Mouse (Mus musculus) heart, embryonic 11.5 days (tissue): ENCODE data around the gene Spg7. TPM values are rescaled to one million over a fixed set of nuclear protein-coding genes. Genes with fewer than 3 reads are reported as not detected.
"Not testable (repeated sequence)": the region's sequence is repeated elsewhere in the genome, so short reads cannot be mapped to it uniquely, and the experiment has no call there.

Experiments used
- ATAC-seq: fragments of 200-750 bp; cut with Nextera tagmentation; replicated peaks from 2 replicates; pipeline ENCODE4 v1.8.0; 2017; ENCODE audit warnings: moderate library complexity; ENCODE audit not compliant: insufficient number of reproducible peaks, low FRiP score, low TSS enrichment
- H3K27ac ChIP-seq: fragments of 300-500 bp; sonication (generic); 2 replicates; pipeline ENCODE4 v1.5.1; 2014; ENCODE audit warnings: mild to moderate bottlenecking, low read depth, low read length
- H3K27me3 ChIP-seq: fragments of 300-500 bp; sonication (generic); 2 replicates; pipeline ENCODE4 v1.6.1; 2014; ENCODE audit warnings: mild to moderate bottlenecking, low read length, mixed read lengths; ENCODE audit not compliant: control insufficient read depth, insufficient read depth
- H3K36me3 ChIP-seq: fragments of 300-500 bp; sonication (generic); 2 replicates; pipeline ENCODE4 v1.6.1; 2014; ENCODE audit warnings: mild to moderate bottlenecking, low read length, moderate library complexity, mixed read lengths; ENCODE audit not compliant: control insufficient read depth, insufficient read depth
- H3K4me1 ChIP-seq: fragments of 300-500 bp; sonication (generic); 2 replicates; pipeline ENCODE4 v1.6.1; 2014; ENCODE audit warnings: low read length; ENCODE audit not compliant: control insufficient read depth, insufficient read depth
- H3K4me2 ChIP-seq: fragments of 300-500 bp; sonication (generic); 2 replicates; pipeline ENCODE4 v1.6.1; 2014; ENCODE audit warnings: mild to moderate bottlenecking, moderate library complexity
- H3K4me3 ChIP-seq: fragments of 300-500 bp; sonication (generic); 2 replicates; pipeline ENCODE4 v1.5.1; 2014; ENCODE audit warnings: low read depth, low read length
- H3K9ac ChIP-seq: fragments of 300-500 bp; sonication (generic); 2 replicates; pipeline ENCODE4 v1.6.1; 2014; ENCODE audit warnings: mild to moderate bottlenecking, low read depth, low read length, moderate library complexity
- H3K9me3 ChIP-seq: fragments of 300-500 bp; sonication (generic); replicated peaks from 2 replicates; pipeline ENCODE4 v1.6.1; 2016; ENCODE audit warnings: low read length; ENCODE audit not compliant: control insufficient read depth
- WGBS: fragments of 180-500 bp; shearing (Covaris S2); extraction: QIAGEN DNeasy Blood & Tissue Kit; methylation state at CpG from one replicate; pipeline ENCODE4 v1.1.7; 2014; ENCODE audit not compliant: insufficient replicate concordance; 5-methylcytosine and 5-hydroxymethylcytosine counted together
- polyA plus RNA-seq: library from polyadenylated mRNA; unstranded; fragments of >200 nt; fragmentation: Nextera tagmentation; extraction: Ambion mirVana; gene quantifications from 2 replicates; pipeline ENCODE4 v1.2.1, GENCODE M21; 2014

Spg7 gene
- polyA plus RNA-seq, 1 experiment from 2014 or later, result 48.7 TPM

DNA sequence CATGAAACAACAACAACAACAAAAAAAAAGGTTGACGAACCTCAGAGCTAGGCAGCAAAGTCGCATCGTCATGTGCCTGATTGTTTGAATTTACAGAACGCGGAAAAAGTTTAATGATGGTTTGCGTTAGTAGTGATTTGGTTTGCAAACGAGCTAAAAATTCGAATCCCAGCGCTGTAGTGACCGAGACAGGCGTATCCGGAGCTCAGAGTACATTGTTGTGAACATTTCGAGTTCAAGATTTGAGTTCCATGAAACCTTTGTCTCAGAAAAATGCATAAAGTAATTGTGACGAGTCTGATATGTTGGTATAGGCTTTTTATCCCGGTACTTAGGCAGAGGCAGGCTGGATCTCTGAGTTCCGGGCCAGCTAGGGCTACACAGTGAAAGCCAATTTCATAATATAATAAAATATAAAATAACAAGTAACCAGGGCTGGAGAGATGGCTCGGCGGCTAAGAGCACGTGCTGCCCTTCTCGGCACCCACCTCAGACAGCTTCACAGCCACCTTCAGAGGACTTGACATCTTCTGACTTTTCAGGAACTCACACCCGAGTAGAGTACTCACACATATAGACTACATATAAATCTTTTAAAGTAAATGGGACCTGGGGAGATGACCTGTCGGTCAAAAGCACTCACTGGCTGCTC is 19.6 kb upstream of the Spg7 start:
- peak overlapping the region; percentile 74 for H3K4me2 ChIP-seq
- WGBS, result 15% methylated on average over 22 of the region's 22 CpGs
- H3K9ac ChIP-seq, result peak overlapping the region; percentile 89
- ATAC-seq, result no peak
- H3K4me3 ChIP-seq, result peak overlapping the region; percentile 100
- peaks cover 23% of the 10 kb centered on the region for H3K4me1 ChIP-seq
- H3K27me3 ChIP-seq, result no peaks in the 10 kb centered on the region
- H3K27ac ChIP-seq, result peak overlapping the region; percentile 99
- no peaks in the 10 kb centered on the region for H3K9me3 ChIP-seq
- no peaks in the 10 kb centered on the region for H3K36me3 ChIP-seq

DNA sequence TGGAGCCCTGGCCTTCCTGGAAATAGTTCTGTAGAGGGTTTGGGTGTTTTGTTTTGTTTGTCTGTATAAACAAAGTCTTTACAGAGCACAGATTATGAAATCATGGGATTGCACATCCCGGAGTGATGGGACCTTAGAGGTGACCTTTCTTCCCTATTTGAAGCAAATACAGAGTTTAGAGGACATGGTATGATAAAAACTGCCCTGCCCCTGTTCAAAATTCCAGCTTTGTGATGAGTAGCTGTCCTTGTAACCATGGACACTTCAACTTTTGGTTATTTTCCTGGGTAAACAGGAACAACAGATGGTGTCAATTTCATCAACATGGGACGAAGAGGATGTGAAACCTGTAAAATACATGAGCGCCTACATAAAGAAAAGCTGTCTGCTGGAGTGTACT is 18.8 kb upstream of the Spg7 start:
- Histone ChIP-seq H3K27ac (no peak overlapping the region), H3K4me2 (no peak overlapping the region), H3K4me3 (no peak overlapping the region), H3K36me3 (no peaks in the 10 kb centered on the region), H3K27me3 (no peaks in the 10 kb centered on the region), H3K9me3 (no peaks in the 10 kb centered on the region), H3K9ac (no peak overlapping the region), H3K4me1 (peaks cover 19% of the 10 kb centered on the region)
- 87% methylated on average over 3 of the region's 3 CpGs for WGBS
- no peak for ATAC-seq

DNA sequence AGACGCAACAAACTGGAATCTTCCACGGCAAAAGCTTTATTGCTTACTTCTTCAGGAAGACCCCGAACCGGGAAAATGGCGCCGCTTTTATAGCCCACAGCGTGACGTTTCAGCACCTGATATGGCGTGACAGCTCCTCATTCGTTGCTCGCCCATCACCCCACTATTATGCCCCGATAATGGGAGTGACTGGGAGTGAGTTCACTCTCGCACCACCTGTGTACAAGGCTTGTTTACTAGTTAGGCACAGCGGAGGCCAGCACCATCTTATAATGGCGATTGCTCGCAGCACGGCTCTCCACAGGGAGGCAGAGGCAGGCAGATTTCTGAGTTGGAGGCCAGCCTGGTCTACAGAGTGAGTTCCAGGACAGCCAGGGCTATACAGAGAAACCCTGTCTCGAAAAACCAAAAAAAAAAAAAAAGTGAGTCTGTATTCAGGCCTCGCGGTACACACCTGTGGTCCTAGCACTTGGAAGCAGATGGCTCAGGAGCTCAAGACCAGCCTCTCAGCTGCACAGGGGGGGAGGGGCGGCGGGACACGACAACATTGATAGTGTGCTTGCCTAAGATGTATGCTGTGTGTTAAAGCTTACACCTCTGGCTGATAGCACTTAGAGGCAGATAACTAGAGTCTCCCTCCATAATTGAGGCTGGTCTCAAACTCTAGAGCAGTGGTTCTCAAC is 17.9 kb upstream of the Spg7 start:
- not testable (repeated sequence) for H3K4me2 ChIP-seq, H3K4me3 ChIP-seq, H3K36me3 ChIP-seq, H3K27ac ChIP-seq, H3K9ac ChIP-seq, ATAC-seq, H3K27me3 ChIP-seq, H3K9me3 ChIP-seq
- 89% methylated on average over 23 of the region's 23 CpGs for WGBS
- H3K4me1 ChIP-seq, result peaks cover 14% of the 10 kb centered on the region

DNA sequence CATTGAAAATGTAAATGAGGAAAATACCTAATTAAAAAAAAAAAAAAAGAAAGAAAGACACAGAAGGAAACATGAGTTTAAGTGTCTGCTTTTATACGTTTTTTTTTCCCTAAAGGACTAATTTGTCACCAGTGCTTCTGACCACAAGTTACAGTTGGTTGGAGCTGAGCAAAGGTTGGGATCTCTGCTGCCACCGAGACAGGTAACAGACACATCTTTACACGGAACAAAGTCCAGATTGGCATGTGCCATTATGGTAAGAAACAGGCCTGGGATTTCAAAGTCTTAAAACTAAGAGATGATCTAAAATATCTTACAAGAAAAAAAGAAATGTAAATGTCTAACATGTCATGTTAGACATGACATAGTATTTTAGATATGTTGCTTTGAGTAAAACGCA is 16.0 kb upstream of the Spg7 start:
- H3K36me3 ChIP-seq, result no peaks in the 10 kb centered on the region
- no peak overlapping the region for H3K4me2 ChIP-seq
- no peak overlapping the region for H3K27ac ChIP-seq
- H3K4me1 ChIP-seq, result peaks cover 5% of the 10 kb centered on the region; the same call in 1 of the 2 replicates
- no peak overlapping the region for H3K4me3 ChIP-seq
- H3K9me3 ChIP-seq, result no peaks in the 10 kb centered on the region
- 81% methylated on average over 4 of the region's 4 CpGs for WGBS
- no peaks in the 10 kb centered on the region for H3K27me3 ChIP-seq
- no peak overlapping the region for H3K9ac ChIP-seq
- no peak for ATAC-seq

DNA sequence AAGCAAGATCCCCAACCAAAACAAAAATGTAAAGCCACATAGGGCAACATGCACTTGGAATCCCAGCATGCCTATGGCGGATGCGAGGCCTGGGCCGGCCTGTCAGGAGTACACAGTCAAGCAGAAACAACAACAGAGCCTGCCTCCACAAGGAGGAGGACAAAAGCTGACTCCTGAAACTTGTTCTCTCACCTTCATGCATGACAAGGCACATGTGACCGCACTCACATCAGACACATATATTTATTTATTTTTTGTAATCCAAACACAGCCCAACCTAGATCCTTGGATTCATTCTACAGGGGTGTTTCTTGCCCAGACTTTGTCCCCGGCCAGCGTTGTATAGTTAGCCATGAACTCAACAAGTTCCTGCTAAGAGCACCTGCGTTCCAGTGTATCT is 14.9 kb upstream of the Spg7 start:
- H3K4me1 ChIP-seq, result peaks cover 5% of the 10 kb centered on the region; the same call in 1 of the 2 replicates
- ATAC-seq, result no peak
- no peaks in the 10 kb centered on the region for H3K36me3 ChIP-seq
- no peaks in the 10 kb centered on the region for H3K27me3 ChIP-seq
- no peak overlapping the region for H3K27ac ChIP-seq
- WGBS, result 83% methylated on average over 7 of the region's 7 CpGs
- no peaks in the 10 kb centered on the region for H3K9me3 ChIP-seq
- H3K4me3 ChIP-seq, result no peak overlapping the region
- H3K9ac ChIP-seq, result no peak overlapping the region
- H3K4me2 ChIP-seq, result no peak overlapping the region

DNA sequence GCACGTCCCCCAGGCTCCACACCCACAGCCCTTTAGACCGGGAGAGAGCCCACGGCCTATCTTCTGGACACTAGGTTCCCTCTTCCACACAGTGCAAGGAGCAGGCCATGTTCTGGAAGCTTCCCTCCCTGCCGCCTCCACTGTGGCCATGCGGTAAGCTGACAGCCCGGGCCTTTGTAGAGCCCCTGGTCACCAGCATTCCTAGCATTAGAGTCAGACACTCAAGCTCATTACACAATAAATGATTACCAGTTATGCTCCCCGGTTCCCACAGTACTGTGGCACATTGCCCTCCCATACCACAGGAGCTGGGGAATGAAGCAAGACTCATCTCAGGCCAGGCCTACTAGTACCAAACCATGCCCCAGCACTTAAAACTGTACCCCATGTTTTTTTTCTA is 14.3 kb upstream of the Spg7 start:
- no peaks in the 10 kb centered on the region for H3K9me3 ChIP-seq
- WGBS, result 85% methylated on average over 7 of the region's 7 CpGs
- H3K4me3 ChIP-seq, result no peak overlapping the region
- H3K27me3 ChIP-seq, result no peaks in the 10 kb centered on the region
- ATAC-seq, result no peak
- H3K27ac ChIP-seq, result no peak overlapping the region
- H3K4me1 ChIP-seq, result peaks cover 2% of the 10 kb centered on the region; the same call in 1 of the 2 replicates
- H3K9ac ChIP-seq, result no peak overlapping the region
- no peaks in the 10 kb centered on the region for H3K36me3 ChIP-seq
- H3K4me2 ChIP-seq, result no peak overlapping the region

DNA sequence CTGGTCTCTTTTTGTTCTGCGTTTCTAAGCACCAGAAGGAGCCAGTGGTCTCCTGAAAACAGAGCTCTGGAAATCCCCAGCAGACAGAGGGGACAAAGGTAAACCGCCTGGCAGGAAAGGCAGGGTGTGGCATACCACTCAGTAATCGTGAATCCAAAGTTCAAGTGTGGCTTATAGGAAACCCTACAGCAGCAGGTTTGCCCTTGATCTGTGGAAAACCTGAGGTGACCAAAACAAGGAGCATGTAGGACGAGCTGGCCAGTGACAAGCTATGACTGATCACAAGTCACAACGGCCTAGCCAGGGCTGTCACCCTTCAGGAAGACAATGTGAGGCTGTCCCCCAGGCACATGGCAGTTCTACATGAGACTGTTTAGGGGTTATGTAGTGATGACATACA is 11.3 kb upstream of the Spg7 start:
- H3K36me3 ChIP-seq, result no peaks in the 10 kb centered on the region
- no peaks in the 10 kb centered on the region for H3K27me3 ChIP-seq
- H3K4me2 ChIP-seq, result no peak overlapping the region
- ATAC-seq, result no peak
- H3K27ac ChIP-seq, result no peak overlapping the region
- 53% methylated on average over 5 of the region's 5 CpGs for WGBS
- H3K4me1 ChIP-seq, result no peaks in the 10 kb centered on the region
- no peak overlapping the region for H3K9ac ChIP-seq
- no peaks in the 10 kb centered on the region for H3K9me3 ChIP-seq
- H3K4me3 ChIP-seq, result no peak overlapping the region

DNA sequence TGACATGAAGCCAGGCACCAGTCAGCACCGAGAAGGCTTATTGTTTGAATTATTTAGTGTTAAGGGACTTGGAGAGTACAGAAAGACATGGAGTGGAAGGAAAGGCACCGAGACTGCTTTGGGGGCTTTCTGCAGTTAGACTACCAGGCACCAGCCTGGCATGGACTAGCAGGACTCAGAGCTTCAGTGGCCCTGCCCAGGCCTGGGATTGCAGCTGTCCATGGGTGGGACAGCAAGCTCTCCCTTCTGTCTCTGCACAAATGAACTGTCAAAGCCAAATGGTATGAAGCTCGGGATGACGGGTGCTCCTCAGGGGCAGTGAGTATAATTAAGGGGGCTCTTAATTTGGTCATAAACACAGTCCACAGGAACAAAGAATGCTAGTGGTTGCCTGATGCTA is 1.3 kb downstream of the Spg7 start:
- Histone ChIP-seq H3K9me3 (no peaks in the 10 kb centered on the region), H3K27me3 (no peaks in the 10 kb centered on the region), H3K4me1 (peaks cover 18% of the 10 kb centered on the region), H3K4me3 (no peak overlapping the region), H3K27ac (no peak overlapping the region), H3K36me3 (no peaks in the 10 kb centered on the region), H3K9ac (peak overlapping the region; percentile 99; the same call in 1 of the 2 replicates), H3K4me2 (peak overlapping the region; percentile 78)
- WGBS, result 91% methylated on average over 4 of the region's 4 CpGs
- ATAC-seq, result no peak

DNA sequence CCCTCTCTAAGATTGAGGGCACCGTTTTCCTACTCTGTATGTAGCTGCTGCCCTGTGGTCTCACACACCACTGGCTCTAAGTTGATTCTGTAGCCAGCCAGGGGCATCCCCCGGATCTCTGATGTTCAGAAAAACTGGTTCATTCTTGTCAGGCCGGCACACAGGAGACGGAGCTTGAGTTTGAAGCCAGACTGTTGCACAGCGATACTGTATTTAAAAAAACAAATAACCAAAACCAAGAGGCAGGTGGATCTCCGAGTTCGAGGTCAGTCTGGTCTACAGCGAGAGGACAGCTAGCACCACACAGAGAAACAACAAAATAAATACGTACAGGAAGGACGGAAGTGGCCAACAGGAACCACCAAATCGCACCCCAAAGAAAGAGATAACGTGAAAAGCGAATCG is 2.1 kb downstream of the Spg7 start:
- peak overlapping the region; percentile 99 for H3K9ac ChIP-seq
- ATAC-seq, result peak; percentile 26; the same call in 1 of the 2 replicates
- peak overlapping the region; percentile 93 for H3K4me3 ChIP-seq
- peak overlapping the region; percentile 78 for H3K4me2 ChIP-seq
- H3K4me1 ChIP-seq, result peaks cover 18% of the 10 kb centered on the region
- H3K9me3 ChIP-seq, result no peaks in the 10 kb centered on the region
- 1% methylated on average over 14 of the region's 14 CpGs for WGBS
- H3K27ac ChIP-seq, result peak overlapping the region; percentile 94
- no peaks in the 10 kb centered on the region for H3K36me3 ChIP-seq
- H3K27me3 ChIP-seq, result no peaks in the 10 kb centered on the region
